Mouse (Mus musculus): ENCODE measurements around the gene Mtss1l. TPM values are rescaled to one million over a fixed set of nuclear protein-coding genes. Genes with fewer than 3 reads are reported as not detected.
A peak's percentile ranks its signal among the peaks of the same experiment; 100 is the strongest.

Gene Mtss1l
- polyA plus RNA-seq, 1 experiment from 2014 or later = 12.9 TPM

- Histone ChIP-seq H3K27me3 (replicated peaks) (no peaks in the 10 kb centered on the region), H3K4me3 (no peak overlapping the region), H3K27ac (ENCODE audit: poor library complexity, severe bottlenecking) (0 out of 2 replicates have a peak overlapping the region, but pooled peaks have one; percentile 45), H3K4me2 (no peak overlapping the region), H3K4me1 (replicated peaks) (peaks cover 72% of the 10 kb centered on the region), H3K36me3 (0 out of 2 replicates have a peak, but pooled peaks cover 3% of the 10 kb centered on the region), H3K9me3 (replicated peaks) (no peaks in the 10 kb centered on the region), H3K9ac (no peak overlapping the region)
- WGBS = 86% methylated on average over 3 of the region's 3 CpGs
- no peak for ATAC-seq (ENCODE audit: insufficient number of reproducible peaks, low FRiP score)
Observed at GRCm38 (mm10) chr8:110706288-110706870, 14.9 kb upstream of the Mtss1l start.

GRCm38 (mm10) chr8:110708429-110708828, 12.8 kb upstream of the Mtss1l start:
- H3K27ac ChIP-seq (ENCODE audit: poor library complexity, severe bottlenecking) = no peak overlapping the region
- H3K4me1 ChIP-seq (replicated peaks) = peaks cover 73% of the 10 kb centered on the region

GRCm38 (mm10) chr8:110710593-110710992, 10.7 kb upstream of the Mtss1l start:
- peaks cover 71% of the 10 kb centered on the region for H3K4me1 ChIP-seq (replicated peaks)
- H3K27me3 ChIP-seq (replicated peaks) = no peaks in the 10 kb centered on the region
- H3K4me2 ChIP-seq = no peak overlapping the region
- H3K27ac ChIP-seq (ENCODE audit: poor library complexity, severe bottlenecking) = peak overlapping the region; percentile 94
- no peak overlapping the region for H3K4me3 ChIP-seq
- ATAC-seq (ENCODE audit: insufficient number of reproducible peaks, low FRiP score) = no peak
- H3K36me3 ChIP-seq = peaks cover 8% of the 10 kb centered on the region; the same call in 1 of the 2 replicates
- no peaks in the 10 kb centered on the region for H3K9me3 ChIP-seq (replicated peaks)
- 57% methylated on average over 3 of the region's 3 CpGs for WGBS
- H3K9ac ChIP-seq = peak overlapping the region; percentile 52

More at GRCm38 (mm10) chr8:110708429-110708828, 12.8 kb upstream of the Mtss1l start:
- no peak overlapping the region for H3K4me2 ChIP-seq
- H3K9ac ChIP-seq = no peak overlapping the region
- no peaks in the 10 kb centered on the region for H3K9me3 ChIP-seq (replicated peaks)
- H3K4me3 ChIP-seq = no peak overlapping the region
- 85% methylated on average over 11 of the region's 11 CpGs for WGBS
- 0 out of 2 replicates have a peak, but pooled peaks cover 3% of the 10 kb centered on the region for H3K36me3 ChIP-seq
- no peak for ATAC-seq (ENCODE audit: insufficient number of reproducible peaks, low FRiP score)
- no peaks in the 10 kb centered on the region for H3K27me3 ChIP-seq (replicated peaks)

- Histone ChIP-seq H3K27me3 (replicated peaks) (no peaks in the 10 kb centered on the region), H3K27ac (ENCODE audit: poor library complexity, severe bottlenecking) (peak overlapping the region; percentile 94), H3K36me3 (peaks cover 8% of the 10 kb centered on the region; the same call in 1 of the 2 replicates), H3K9me3 (replicated peaks) (no peaks in the 10 kb centered on the region), H3K9ac (peak overlapping the region; percentile 52), H3K4me3 (no peak overlapping the region), H3K4me1 (replicated peaks) (peaks cover 71% of the 10 kb centered on the region), H3K4me2 (peak overlapping the region; percentile 15; the same call in 1 of the 2 replicates)
- peak; percentile 66 for ATAC-seq (ENCODE audit: insufficient number of reproducible peaks, low FRiP score)
- WGBS = 24% methylated on average over 13 of the region's 13 CpGs
Observed at GRCm38 (mm10) chr8:110711271-110711934, 9.9 kb upstream of the Mtss1l start.

- H3K9ac ChIP-seq = peak overlapping the region; percentile 29; the same call in 1 of the 2 replicates
- no peak for ATAC-seq (ENCODE audit: insufficient number of reproducible peaks, low FRiP score)
- H3K36me3 ChIP-seq = peaks cover 5% of the 10 kb centered on the region; the same call in 1 of the 2 replicates
- H3K4me2 ChIP-seq = no peak overlapping the region
- H3K4me3 ChIP-seq = no peak overlapping the region
- H3K4me1 ChIP-seq (replicated peaks) = peaks cover 83% of the 10 kb centered on the region
- no peaks in the 10 kb centered on the region for H3K9me3 ChIP-seq (replicated peaks)
- H3K27me3 ChIP-seq (replicated peaks) = no peaks in the 10 kb centered on the region
- 57% methylated on average over 7 of the region's 7 CpGs for WGBS
- H3K27ac ChIP-seq (ENCODE audit: poor library complexity, severe bottlenecking) = 0 out of 2 replicates have a peak overlapping the region, but pooled peaks have one; percentile 20
Observed at GRCm38 (mm10) chr8:110713073-110713472, 8.2 kb upstream of the Mtss1l start.

DNA sequence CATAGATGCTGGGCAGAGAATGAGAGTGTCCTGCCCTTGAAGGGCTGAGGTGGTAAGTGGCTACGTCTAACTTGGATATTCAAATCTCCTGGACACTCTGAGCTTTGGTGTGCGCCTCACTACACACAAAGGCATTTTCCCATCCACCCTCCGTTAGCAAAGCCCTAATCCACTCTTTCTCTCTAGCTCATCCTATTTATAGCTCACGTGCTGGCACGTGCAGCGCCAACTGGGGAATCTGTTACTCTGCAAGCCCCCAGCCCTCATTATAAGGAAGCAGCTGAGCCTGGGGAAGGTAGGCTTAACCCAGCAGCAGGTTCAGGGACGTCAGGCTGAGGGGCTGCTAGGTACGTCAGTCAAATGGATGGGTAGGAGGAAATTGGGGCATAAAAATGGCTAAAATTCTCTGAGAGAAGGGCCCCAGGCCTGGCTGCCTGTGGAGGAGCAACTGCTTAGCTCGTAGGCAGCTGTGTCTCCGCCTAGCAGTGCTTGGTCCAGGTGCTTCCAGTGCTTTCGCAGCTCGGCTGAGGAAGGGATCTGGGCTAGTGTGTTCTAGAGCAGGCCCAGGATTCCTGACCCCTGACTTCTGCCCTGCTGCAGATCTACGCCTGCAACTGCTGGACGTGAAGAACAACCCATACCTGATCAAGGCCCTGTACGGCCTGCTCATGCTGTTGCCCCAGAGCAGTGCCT, 6.3 kb upstream of the Mtss1l start:
- no peak for ATAC-seq (ENCODE audit: insufficient number of reproducible peaks, low FRiP score)
- H3K9ac ChIP-seq = peak overlapping the region; percentile 66

GRCm38 (mm10) chr8:110716075-110716474, 5.2 kb upstream of the Mtss1l start:
- H3K27me3 ChIP-seq (replicated peaks) = no peaks in the 10 kb centered on the region
- 52% methylated on average over 4 of the region's 4 CpGs for WGBS
- peak overlapping the region; percentile 18 for H3K4me2 ChIP-seq
- H3K9ac ChIP-seq = peak overlapping the region; percentile 66
- peaks cover 94% of the 10 kb centered on the region for H3K4me1 ChIP-seq (replicated peaks)
- H3K27ac ChIP-seq (ENCODE audit: poor library complexity, severe bottlenecking) = peak overlapping the region; percentile 88
- H3K9me3 ChIP-seq (replicated peaks) = no peaks in the 10 kb centered on the region
- H3K4me3 ChIP-seq = no peak overlapping the region
- H3K36me3 ChIP-seq = peaks cover 5% of the 10 kb centered on the region; the same call in 1 of the 2 replicates
- peak; percentile 49 for ATAC-seq (ENCODE audit: insufficient number of reproducible peaks, low FRiP score)

More for the DNA sequence above, 6.3 kb upstream of the Mtss1l start:
- Histone ChIP-seq H3K36me3 (peaks cover 5% of the 10 kb centered on the region; the same call in 1 of the 2 replicates), H3K4me3 (no peak overlapping the region), H3K4me2 (peak overlapping the region; percentile 18; the same call in 1 of the 2 replicates), H3K4me1 (replicated peaks) (peaks cover 96% of the 10 kb centered on the region), H3K27me3 (replicated peaks) (no peaks in the 10 kb centered on the region), H3K27ac (ENCODE audit: poor library complexity, severe bottlenecking) (peak overlapping the region; percentile 88), H3K9me3 (replicated peaks) (no peaks in the 10 kb centered on the region)
- WGBS = 59% methylated on average over 15 of the region's 15 CpGs

GRCm38 (mm10) chr8:110717131-110717530, 4.1 kb upstream of the Mtss1l start:
- no peak for ATAC-seq (ENCODE audit: insufficient number of reproducible peaks, low FRiP score)
- no peak overlapping the region for H3K4me3 ChIP-seq
- H3K27me3 ChIP-seq (replicated peaks) = no peaks in the 10 kb centered on the region
- no peak overlapping the region for H3K4me2 ChIP-seq
- H3K9ac ChIP-seq = 0 out of 2 replicates have a peak overlapping the region, but pooled peaks have one; percentile 15
- 67% methylated on average over 7 of the region's 7 CpGs for WGBS
- H3K9me3 ChIP-seq (replicated peaks) = no peaks in the 10 kb centered on the region
- H3K4me1 ChIP-seq (replicated peaks) = peaks cover 84% of the 10 kb centered on the region
- H3K27ac ChIP-seq (ENCODE audit: poor library complexity, severe bottlenecking) = no peak overlapping the region
- H3K36me3 ChIP-seq = peaks cover 5% of the 10 kb centered on the region; the same call in 1 of the 2 replicates

DNA sequence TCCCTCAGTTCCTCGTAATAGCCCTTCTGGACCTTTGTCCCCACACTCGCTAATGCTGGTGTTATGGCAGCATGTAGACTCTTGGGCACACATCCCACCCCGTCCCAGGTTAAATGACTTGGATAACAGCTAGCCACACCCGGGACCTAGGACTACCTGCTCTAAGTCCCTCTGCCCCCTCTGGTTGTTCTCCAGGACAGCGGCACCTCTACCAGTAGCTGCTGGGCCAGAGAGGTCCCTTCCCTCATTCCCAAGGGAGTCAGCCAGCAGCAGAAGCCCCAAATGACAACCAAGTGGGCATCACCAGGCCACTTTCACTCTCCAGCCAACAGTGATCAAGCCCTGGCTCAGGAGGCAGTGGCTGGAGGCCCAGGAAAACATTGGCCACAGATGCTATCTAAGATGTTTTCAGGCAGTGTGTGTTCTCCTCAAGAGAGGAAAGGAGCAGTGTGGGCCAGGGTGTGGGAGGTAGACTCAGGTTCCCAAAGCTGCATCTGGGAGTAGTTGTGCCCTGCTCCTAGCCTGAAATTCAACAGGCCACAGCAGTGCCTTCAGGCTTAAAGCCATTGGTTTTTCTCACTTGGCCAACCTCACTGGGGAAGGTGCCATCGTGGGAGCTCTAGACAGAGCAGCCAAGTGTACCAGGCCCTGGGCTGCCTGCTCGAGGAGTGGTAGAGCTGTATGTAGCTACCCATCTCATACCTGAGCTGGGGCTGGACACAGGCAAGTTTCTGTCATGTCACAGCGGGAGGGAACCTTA, 2.9 kb upstream of the Mtss1l start:
- WGBS = 82% methylated on average over 8 of the region's 8 CpGs
- no peak for ATAC-seq (ENCODE audit: insufficient number of reproducible peaks, low FRiP score)
- Histone ChIP-seq H3K36me3 (peaks cover 5% of the 10 kb centered on the region; the same call in 1 of the 2 replicates), H3K9ac (no peak overlapping the region), H3K9me3 (replicated peaks) (no peaks in the 10 kb centered on the region), H3K27me3 (replicated peaks) (no peaks in the 10 kb centered on the region), H3K4me3 (no peak overlapping the region), H3K27ac (ENCODE audit: poor library complexity, severe bottlenecking) (no peak overlapping the region), H3K4me1 (replicated peaks) (peaks cover 84% of the 10 kb centered on the region), H3K4me2 (no peak overlapping the region)

DNA sequence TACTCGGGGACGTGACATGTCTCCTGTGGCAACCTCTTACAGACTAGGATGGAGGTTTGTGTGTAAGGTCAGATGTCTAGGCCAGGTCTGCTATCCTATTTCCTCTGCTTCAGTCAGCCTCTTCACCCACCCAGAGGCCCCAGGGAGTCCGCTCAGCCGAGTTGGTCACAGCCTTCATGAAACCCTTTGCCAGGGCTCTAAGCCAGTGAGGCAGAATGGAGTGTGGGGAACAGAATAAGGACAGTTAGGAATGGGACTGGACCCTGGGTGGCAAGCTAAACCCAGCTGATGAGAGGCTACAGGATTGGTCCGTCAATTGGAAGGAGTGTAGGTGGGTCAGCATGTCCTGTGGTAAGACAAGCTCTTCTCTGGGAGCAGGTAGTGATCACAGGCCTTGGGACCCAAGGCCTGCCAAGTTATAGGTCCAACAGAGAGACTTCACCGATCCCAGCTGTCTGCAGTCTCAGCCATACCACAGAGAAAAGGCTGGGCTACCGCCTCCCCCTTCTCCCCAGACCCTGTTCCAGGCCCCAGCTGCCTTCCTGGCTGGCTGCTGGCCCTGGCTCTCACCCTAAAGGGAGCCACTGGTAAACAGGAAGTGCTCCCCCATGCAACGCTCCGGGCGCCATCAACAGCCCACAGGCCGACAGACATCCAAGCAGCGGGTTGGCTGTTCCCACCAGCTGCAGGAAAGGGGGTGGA, 2.2 kb upstream of the Mtss1l start:
- Histone ChIP-seq H3K4me3 (no peak overlapping the region), H3K27ac (ENCODE audit: poor library complexity, severe bottlenecking) (0 out of 2 replicates have a peak overlapping the region, but pooled peaks have one; percentile 20), H3K4me1 (replicated peaks) (peaks cover 85% of the 10 kb centered on the region), H3K27me3 (replicated peaks) (no peaks in the 10 kb centered on the region), H3K9ac (0 out of 2 replicates have a peak overlapping the region, but pooled peaks have one; percentile 18), H3K4me2 (no peak overlapping the region), H3K36me3 (no peaks in the 10 kb centered on the region), H3K9me3 (replicated peaks) (no peaks in the 10 kb centered on the region)
- 46% methylated on average over 12 of the region's 12 CpGs for WGBS
- no peak for ATAC-seq (ENCODE audit: insufficient number of reproducible peaks, low FRiP score)

Data from heart, embryonic 12.5 days (tissue).